Mouse (Mus musculus): ENCODE measurements around the gene Gp5. TPM values are rescaled to one million over a fixed set of nuclear protein-coding genes. Genes with fewer than 3 reads are reported as not detected.

Gene Gp5
- total RNA-seq, 2 experiments from 2014 or later, result 2.7 to 2.8 TPM

Other genes with a start within 250 kb of the Gp5 start
- 10 to 100 TPM; 18.0 to 24.2 TPM for gene Hes1, start 246.4 kb downstream of the Gp5 start, total RNA-seq (2021)
- not detected for gene Cpn2, start 43.3 kb downstream of the Gp5 start, total RNA-seq (2021)
- under 1 TPM; 0.12 to 0.14 TPM for gene Lrrc15, start 27.5 kb downstream of the Gp5 start, total RNA-seq (2021)
- gene Atp13a3, start 95.2 kb upstream of the Gp5 start, total RNA-seq (2021), result 10 to 100 TPM; 66.3 to 75.4 TPM
- gene Tmem44, start 240.1 kb upstream of the Gp5 start, total RNA-seq (2021), result 10 to 100 TPM; 35.2 to 40.9 TPM

All from layer of hippocampus, postnatal 25 days (tissue).